Mouse (Mus musculus): ENCODE measurements around the gene Fstl1.
A peak's percentile ranks its signal among the peaks of the same experiment; 100 is the strongest.

Fstl1 gene

GRCm38 (mm10) chr16:37787558-37788194 is 11.0 kb downstream of the Fstl1 start:
- DNase-seq (ENCODE audit: low read depth, low spot score): no peak

GRCm38 (mm10) chr16:37788367-37789014 is 11.8 kb downstream of the Fstl1 start:
- peak; percentile 85 for DNase-seq (ENCODE audit: low read depth, low spot score)

- DNase-seq (ENCODE audit: low read depth, low spot score): no peak
Observed at GRCm38 (mm10) chr16:37789015-37789381, 12.3 kb downstream of the Fstl1 start.

- no peak for DNase-seq (ENCODE audit: low read depth, low spot score)
Observed at GRCm38 (mm10) chr16:37789394-37789920, 12.8 kb downstream of the Fstl1 start.

GRCm38 (mm10) chr16:37790008-37790780 is 13.5 kb downstream of the Fstl1 start:
- DNase-seq (ENCODE audit: low read depth, low spot score): peak; percentile 81

- DNase-seq (ENCODE audit: low read depth, low spot score): peak; percentile 65
Observed at GRCm38 (mm10) chr16:37790781-37791175, 14.1 kb downstream of the Fstl1 start.

- DNase-seq (ENCODE audit: low read depth, low spot score): no peak
Observed at GRCm38 (mm10) chr16:37795651-37796150, 19.0 kb downstream of the Fstl1 start.

GRCm38 (mm10) chr16:37796270-37796669 is 19.6 kb downstream of the Fstl1 start:
- no peak for DNase-seq (ENCODE audit: low read depth, low spot score)

- DNase-seq (ENCODE audit: low read depth, low spot score): no peak
Observed at GRCm38 (mm10) chr16:37801097-37801496, 24.4 kb downstream of the Fstl1 start.

- peak; percentile 83 for DNase-seq (ENCODE audit: low read depth, low spot score)
Observed at GRCm38 (mm10) chr16:37802686-37803295, 26.1 kb downstream of the Fstl1 start.

GRCm38 (mm10) chr16:37803387-37803950 is 26.8 kb downstream of the Fstl1 start:
- DNase-seq (ENCODE audit: low read depth, low spot score): no peak

- DNase-seq (ENCODE audit: low read depth, low spot score): no peak
Observed at GRCm38 (mm10) chr16:37805746-37806495, 29.2 kb downstream of the Fstl1 start.

- no peak for DNase-seq (ENCODE audit: low read depth, low spot score)
Observed at GRCm38 (mm10) chr16:37807269-37807668, 30.6 kb downstream of the Fstl1 start.

GRCm38 (mm10) chr16:37808866-37809622 is 32.4 kb downstream of the Fstl1 start:
- DNase-seq (ENCODE audit: low read depth, low spot score): peak; percentile 79

GRCm38 (mm10) chr16:37809623-37809992 is 32.9 kb downstream of the Fstl1 start:
- no peak for DNase-seq (ENCODE audit: low read depth, low spot score)

GRCm38 (mm10) chr16:37811874-37812273 is 35.2 kb downstream of the Fstl1 start:
- no peak for DNase-seq (ENCODE audit: low read depth, low spot score)

- DNase-seq (ENCODE audit: low read depth, low spot score): peak; percentile 53
Observed at GRCm38 (mm10) chr16:37812474-37812886, 35.8 kb downstream of the Fstl1 start.

GRCm38 (mm10) chr16:37813691-37814382 is 37.2 kb downstream of the Fstl1 start:
- no peak for DNase-seq (ENCODE audit: low read depth, low spot score)

GRCm38 (mm10) chr16:37814383-37814971 is 37.8 kb downstream of the Fstl1 start:
- DNase-seq (ENCODE audit: low read depth, low spot score): peak; percentile 87

All from R1 (cell line).